Mouse (Mus musculus) stomach, embryonic 14.5 days (tissue): ENCODE measurements around the gene Plk1. TPM values are rescaled to one million over a fixed set of nuclear protein-coding genes. Genes with fewer than 3 reads are reported as not detected.
A peak's percentile ranks its signal among the peaks of the same experiment; 100 is the strongest.

Experiments used
- ATAC-seq: fragments of 200-750 bp; cut with Nextera tagmentation; 2 replicates; pipeline ENCODE4 v1.8.0; 2017; ENCODE audit warnings: low read depth, moderate TSS enrichment; ENCODE audit not compliant: insufficient number of reproducible peaks, insufficient read depth, low FRiP score
- H3K27ac ChIP-seq: fragments of 300-500 bp; sonication (generic); 2 replicates; pipeline ENCODE4 v1.5.1; 2014; ENCODE audit warnings: mild to moderate bottlenecking, low read length, moderate library complexity, mixed read lengths
- H3K27me3 ChIP-seq: fragments of 300-500 bp; sonication (generic); 2 replicates; pipeline ENCODE4 v1.6.1; 2014; ENCODE audit warnings: low read length, control low read depth, mixed read lengths; ENCODE audit not compliant: control insufficient read depth, insufficient read depth
- H3K36me3 ChIP-seq: fragments of 300-500 bp; sonication (generic); 2 replicates; pipeline ENCODE4 v1.6.1; 2014; ENCODE audit warnings: mild to moderate bottlenecking, control low read depth, low read length, moderate library complexity, mixed read lengths; ENCODE audit not compliant: control insufficient read depth, insufficient read depth
- H3K4me1 ChIP-seq: fragments of 300-500 bp; sonication (generic); 2 replicates; pipeline ENCODE4 v1.6.1; 2014; ENCODE audit warnings: low read length, control low read depth, mixed read lengths; ENCODE audit not compliant: control insufficient read depth, insufficient read depth
- H3K4me2 ChIP-seq: fragments of 300-500 bp; sonication (generic); replicated peaks from 2 replicates; pipeline ENCODE4 v1.6.1; 2014; ENCODE audit warnings: low read depth, low read length, control low read depth
- H3K4me3 ChIP-seq: fragments of 300-500 bp; sonication (generic); 2 replicates; pipeline ENCODE4 v1.5.1; 2014; ENCODE audit warnings: low read depth, low read length, control low read depth
- H3K9ac ChIP-seq: fragments of 300-500 bp; sonication (generic); replicated peaks from 2 replicates; pipeline ENCODE4 v1.6.1; 2014; ENCODE audit warnings: low read depth, mild to moderate bottlenecking, control low read depth, low read length, moderate library complexity, mixed read lengths
- H3K9me3 ChIP-seq: fragments of 300-500 bp; sonication (generic); 2 replicates; pipeline ENCODE4 v1.6.1; 2016; ENCODE audit warnings: low read depth, low read length, control low read depth; ENCODE audit not compliant: control insufficient read depth
- WGBS: fragments of 180-500 bp; shearing (Covaris S2); extraction: QIAGEN DNeasy Blood & Tissue Kit; methylation state at CpG from one replicate; pipeline ENCODE4 v1.1.7; 2014; 5-methylcytosine and 5-hydroxymethylcytosine counted together
- polyA plus RNA-seq: library from polyadenylated mRNA; unstranded; fragments of >200 nt; fragmentation: Nextera tagmentation; extraction: Ambion mirVana; gene quantifications from 2 replicates; pipeline ENCODE4 v1.2.1, GENCODE M21; 2014

Plk1 gene
- polyA plus RNA-seq, 1 experiment from 2014 or later = 91.2 TPM

- no peak overlapping the region for H3K4me2 ChIP-seq
- H3K27me3 ChIP-seq = no peaks in the 10 kb centered on the region
- no peak for ATAC-seq
- no peak overlapping the region for H3K9ac ChIP-seq
- H3K4me3 ChIP-seq = no peak overlapping the region
- no peaks in the 10 kb centered on the region for H3K9me3 ChIP-seq
- 72% methylated on average over 10 of the region's 10 CpGs for WGBS
- H3K36me3 ChIP-seq = peaks cover 41% of the 10 kb centered on the region
- no peak overlapping the region for H3K27ac ChIP-seq
- H3K4me1 ChIP-seq = no peaks in the 10 kb centered on the region
Observed at GRCm38 (mm10) chr7:122171613-122172012, 12.4 kb downstream of the Plk1 start.

DNA sequence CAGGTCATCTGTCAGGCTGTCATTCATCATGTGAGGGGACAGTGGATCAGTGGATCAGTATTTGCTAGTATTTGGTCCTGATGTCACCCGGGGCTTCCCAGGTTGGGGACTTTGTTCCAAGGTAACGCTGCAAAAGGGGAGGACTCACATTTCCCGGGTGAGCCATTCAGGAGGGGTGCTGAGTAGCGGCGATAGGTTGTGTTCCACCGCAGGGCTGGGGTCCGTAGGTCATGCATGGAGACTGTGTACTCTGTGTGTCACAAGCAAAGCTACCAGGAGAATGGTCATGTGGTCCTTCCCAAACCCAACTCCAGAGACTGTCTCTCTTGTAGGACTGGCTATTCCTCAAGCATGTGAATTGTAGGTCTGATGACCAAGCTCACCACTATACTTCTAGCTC lies 21.5 kb downstream of the Plk1 start:
- H3K9ac ChIP-seq = no peak overlapping the region
- no peaks in the 10 kb centered on the region for H3K9me3 ChIP-seq
- WGBS = 89% methylated on average over 7 of the region's 7 CpGs
- H3K4me3 ChIP-seq = no peak overlapping the region
- H3K36me3 ChIP-seq = no peaks in the 10 kb centered on the region
- no peak overlapping the region for H3K4me2 ChIP-seq
- no peaks in the 10 kb centered on the region for H3K27me3 ChIP-seq
- no peak overlapping the region for H3K27ac ChIP-seq
- ATAC-seq = no peak
- no peaks in the 10 kb centered on the region for H3K4me1 ChIP-seq

DNA sequence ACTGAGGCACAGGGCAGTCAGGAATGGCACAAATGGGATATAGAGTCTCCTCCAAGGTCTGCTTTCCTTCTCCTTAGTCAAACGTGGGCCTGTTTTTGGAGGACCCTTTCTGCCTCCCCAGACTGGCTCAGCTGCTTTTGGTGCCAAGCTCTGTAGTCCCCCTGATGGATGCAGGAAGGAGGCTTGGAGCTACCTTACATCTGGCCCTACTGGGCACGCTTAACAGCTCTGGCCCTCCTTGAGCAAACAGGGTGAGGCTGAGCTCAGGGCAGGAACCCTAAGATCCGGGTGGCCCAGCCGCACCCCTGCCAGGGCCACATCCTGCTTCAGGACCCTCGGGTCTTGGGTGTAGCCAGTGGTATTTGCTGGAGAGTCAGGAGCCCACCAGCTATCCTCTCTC lies 25.3 kb downstream of the Plk1 start:
- no peak overlapping the region for H3K4me3 ChIP-seq

DNA sequence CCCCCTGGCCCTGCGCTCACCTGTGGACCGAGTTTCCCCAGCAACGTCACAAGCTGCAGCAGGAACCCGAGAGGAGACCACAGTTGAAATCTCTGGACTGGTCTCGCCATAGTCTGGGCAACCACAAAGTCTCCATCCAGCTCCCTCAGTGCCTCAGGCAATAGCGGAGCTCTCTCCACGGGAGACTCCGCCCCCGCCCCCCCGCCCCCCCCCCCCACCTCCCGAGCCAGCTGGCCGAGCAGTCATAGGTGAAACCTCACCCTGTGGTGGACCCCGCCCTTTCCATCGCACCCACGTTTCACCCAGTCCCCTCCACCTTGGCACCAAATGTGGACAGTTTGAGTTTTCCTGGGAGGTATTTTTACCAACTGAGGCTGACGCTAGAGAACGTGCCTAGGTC lies 26.8 kb downstream of the Plk1 start, which contains the start of gene Ern2:
Gene Ern2, minus strand, starts transcription at position 165 of the 400 bp plus-strand sequence.
- Histone ChIP-seq H3K27ac (no peak within 1 kb of the TSS), H3K9ac (no peak within 1 kb of the TSS)
- ATAC-seq = peak; percentile 49; the same call in 1 of the 2 replicates

More for the DNA sequence above, 25.3 kb downstream of the Plk1 start:
- no peak overlapping the region; the same call in 1 of the 2 replicates for H3K4me2 ChIP-seq
- ATAC-seq = peak; percentile 59; the same call in 1 of the 2 replicates
- WGBS = 63% methylated on average over 5 of the region's 5 CpGs
- H3K27me3 ChIP-seq = no peaks in the 10 kb centered on the region
- H3K27ac ChIP-seq = no peak overlapping the region
- H3K9ac ChIP-seq = no peak overlapping the region
- H3K9me3 ChIP-seq = no peaks in the 10 kb centered on the region
- H3K36me3 ChIP-seq = no peaks in the 10 kb centered on the region
- H3K4me1 ChIP-seq = no peaks in the 10 kb centered on the region

DNA sequence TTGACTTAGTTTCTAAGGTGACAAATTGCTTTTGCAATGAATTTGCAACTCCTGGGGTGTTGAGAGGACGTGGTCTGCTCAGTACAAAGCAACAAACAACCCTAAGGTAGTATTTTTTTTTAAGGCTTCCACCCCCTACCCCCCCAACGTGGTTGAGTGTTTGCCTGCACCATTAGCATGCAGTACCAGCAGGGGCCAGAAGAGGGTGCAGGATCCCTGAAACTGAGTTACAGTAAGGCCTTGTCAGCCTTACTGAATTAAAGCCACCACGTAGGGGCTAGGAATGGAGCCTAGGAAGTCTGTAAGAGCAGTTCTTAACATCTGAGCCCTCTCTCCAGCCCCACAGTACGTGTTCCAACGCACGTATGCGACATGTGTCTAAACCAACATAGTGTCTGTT lies 30.2 kb downstream of the Plk1 start:
- Histone ChIP-seq H3K4me1 (no peaks in the 10 kb centered on the region), H3K27me3 (no peaks in the 10 kb centered on the region), H3K27ac (no peak overlapping the region), H3K9ac (no peak overlapping the region), H3K4me2 (no peak overlapping the region), H3K9me3 (no peaks in the 10 kb centered on the region), H3K4me3 (no peak overlapping the region), H3K36me3 (no peaks in the 10 kb centered on the region)
- 0 out of 2 replicates have a peak, but pooled peaks have one; percentile 19 for ATAC-seq
- WGBS = 31% methylated on average over 7 of the region's 7 CpGs

More for the DNA sequence above, 26.8 kb downstream of the Plk1 start, which contains the start of gene Ern2:
- H3K27me3 ChIP-seq = no peaks in the 10 kb centered on the region
- no peaks in the 10 kb centered on the region for H3K36me3 ChIP-seq
- no peaks in the 10 kb centered on the region for H3K9me3 ChIP-seq
- WGBS = 13% methylated on average over 14 of the region's 17 CpGs
- H3K4me1 ChIP-seq = no peaks in the 10 kb centered on the region
- peak within 1 kb of the TSS; percentile 18 for H3K4me3 ChIP-seq
- H3K4me2 ChIP-seq = no peak within 1 kb of the TSS; the same call in 1 of the 2 replicates

GRCm38 (mm10) chr7:122191097-122191496 lies 31.9 kb downstream of the Plk1 start:
- no peak overlapping the region for H3K4me3 ChIP-seq
- no peak for ATAC-seq
- 63% methylated on average over 10 of the region's 10 CpGs for WGBS
- no peak overlapping the region for H3K4me2 ChIP-seq
- H3K27ac ChIP-seq = no peak overlapping the region
- H3K9ac ChIP-seq = no peak overlapping the region
- no peaks in the 10 kb centered on the region for H3K36me3 ChIP-seq
- H3K4me1 ChIP-seq = no peaks in the 10 kb centered on the region
- H3K9me3 ChIP-seq = no peaks in the 10 kb centered on the region
- no peaks in the 10 kb centered on the region for H3K27me3 ChIP-seq

DNA sequence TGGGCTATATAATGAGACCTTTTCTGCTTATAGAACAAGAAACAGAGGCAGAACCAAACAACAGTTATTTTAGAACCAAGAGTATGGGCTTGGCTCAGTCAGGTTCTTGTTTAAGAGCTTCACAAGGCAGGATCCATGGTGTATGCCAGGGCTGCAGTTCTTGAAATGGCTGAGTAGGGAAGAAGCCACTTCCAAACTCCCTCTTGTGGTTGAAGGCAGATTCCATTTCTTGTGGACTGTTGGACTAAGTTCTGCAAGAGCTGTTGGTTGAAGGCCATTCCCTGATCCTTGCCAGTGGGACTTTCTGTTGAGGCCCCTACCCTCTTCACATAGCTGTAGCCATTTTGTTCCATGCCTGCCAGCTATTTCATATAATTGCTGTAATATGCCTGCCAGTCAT lies 34.7 kb downstream of the Plk1 start:
- Histone ChIP-seq H3K4me3 (no peak overlapping the region), H3K4me2 (no peak overlapping the region), H3K27me3 (no peaks in the 10 kb centered on the region), H3K27ac (no peak overlapping the region), H3K9me3 (no peaks in the 10 kb centered on the region), H3K9ac (no peak overlapping the region), H3K36me3 (no peaks in the 10 kb centered on the region), H3K4me1 (no peaks in the 10 kb centered on the region)
- ATAC-seq = no peak

DNA sequence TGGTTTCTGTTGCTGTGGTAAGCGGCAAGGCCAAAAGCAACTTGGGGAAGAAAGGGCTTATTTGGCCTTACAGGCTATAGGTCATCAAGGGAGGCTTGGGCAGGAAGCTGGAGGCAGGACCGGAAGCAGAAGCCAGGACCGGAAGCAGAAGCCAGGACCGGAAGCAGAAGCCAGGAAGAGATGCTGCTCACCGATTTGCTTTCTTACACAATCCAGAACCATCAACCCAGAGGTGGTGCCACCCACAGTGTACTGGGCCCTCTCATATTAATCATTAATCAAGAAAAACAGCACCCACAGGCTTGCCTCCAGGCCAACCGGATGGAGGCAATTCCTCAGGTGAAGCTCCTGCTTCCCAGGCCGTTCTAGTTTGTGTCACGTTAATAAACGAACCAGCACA lies 37.5 kb downstream of the Plk1 start:
- Histone ChIP-seq H3K4me2 (no peak overlapping the region), H3K9ac (no peak overlapping the region), H3K9me3 (no peaks in the 10 kb centered on the region), H3K4me3 (no peak overlapping the region), H3K27me3 (no peaks in the 10 kb centered on the region), H3K4me1 (no peaks in the 10 kb centered on the region), H3K27ac (no peak overlapping the region), H3K36me3 (no peaks in the 10 kb centered on the region)
- WGBS = 86% methylated on average over 9 of the region's 9 CpGs
- no peak for ATAC-seq

DNA sequence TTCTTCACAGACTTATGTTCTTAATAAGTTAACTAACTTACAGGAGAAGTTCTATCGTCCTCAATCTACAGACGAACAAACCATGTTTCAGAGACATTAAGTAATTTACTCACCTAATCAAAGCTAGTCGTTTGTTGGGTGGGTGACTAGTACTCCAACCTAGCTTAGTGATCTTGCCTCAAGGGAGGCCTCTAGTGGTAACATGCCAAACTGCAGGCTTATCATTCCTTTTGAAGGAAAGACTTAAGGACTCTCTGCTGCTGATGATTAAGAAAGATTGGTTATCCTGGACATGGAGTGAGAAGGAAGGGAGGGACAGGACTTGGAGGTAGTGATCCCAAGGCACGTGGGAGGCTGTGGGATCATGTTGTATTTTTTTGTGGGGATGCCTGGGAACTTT lies 38.1 kb downstream of the Plk1 start:
- H3K27me3 ChIP-seq = no peaks in the 10 kb centered on the region
- no peak overlapping the region for H3K9ac ChIP-seq
- WGBS = 34% methylated on average over 4 of the region's 4 CpGs
- no peaks in the 10 kb centered on the region for H3K4me1 ChIP-seq
- H3K36me3 ChIP-seq = no peaks in the 10 kb centered on the region
- no peak overlapping the region for H3K4me2 ChIP-seq
- no peak for ATAC-seq
- H3K4me3 ChIP-seq = no peak overlapping the region
- H3K27ac ChIP-seq = no peak overlapping the region
- no peaks in the 10 kb centered on the region for H3K9me3 ChIP-seq
